Mouse (Mus musculus) left cerebral cortex, postnatal 25 days (tissue): ENCODE measurements at regions not wholly inside any gene's neighbourhood (a gene's known extent, or its start where the extent isn't known, plus 50 kb on each side); places are given as distances from the start of the nearest gene placed in this dataset.
A peak's percentile ranks its signal among the peaks of the same experiment; 100 is the strongest.

Source experiments
- DNase-seq, 2 experiments: peaks; one replicate each; pipeline ENCODE4 v3.0.0; 2022; ENCODE audit warnings: low spot score in 2 of 2, mixed read lengths in 1 of 2
- intact Hi-C: fragments of 180-260 bp; cut with DNase I; formaldehyde crosslinking; loops from one replicate; pipeline ENCODE4 v1.15.1; 2025

DNA sequence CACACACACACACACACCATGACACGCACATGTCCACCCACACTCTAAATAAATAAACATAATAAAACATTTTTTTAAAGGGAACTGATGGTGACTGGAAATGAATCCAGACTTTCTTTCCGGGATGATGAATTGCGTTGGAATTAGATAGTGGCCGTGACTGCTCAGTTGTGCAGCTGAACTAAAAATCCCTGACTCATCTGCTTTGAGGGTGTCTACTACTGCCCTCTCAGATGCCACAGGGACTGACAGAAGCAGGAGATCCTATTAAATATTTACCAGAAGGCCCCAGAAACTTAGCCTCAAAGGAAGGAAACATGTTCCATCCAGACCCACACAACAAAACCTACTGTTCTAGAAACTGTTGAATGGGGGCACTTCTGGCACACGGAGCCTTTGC lies 65.7 kb downstream of the Polr2m start:
- no peak for DNase-seq
- intact Hi-C loops, result no loop called here

DNA sequence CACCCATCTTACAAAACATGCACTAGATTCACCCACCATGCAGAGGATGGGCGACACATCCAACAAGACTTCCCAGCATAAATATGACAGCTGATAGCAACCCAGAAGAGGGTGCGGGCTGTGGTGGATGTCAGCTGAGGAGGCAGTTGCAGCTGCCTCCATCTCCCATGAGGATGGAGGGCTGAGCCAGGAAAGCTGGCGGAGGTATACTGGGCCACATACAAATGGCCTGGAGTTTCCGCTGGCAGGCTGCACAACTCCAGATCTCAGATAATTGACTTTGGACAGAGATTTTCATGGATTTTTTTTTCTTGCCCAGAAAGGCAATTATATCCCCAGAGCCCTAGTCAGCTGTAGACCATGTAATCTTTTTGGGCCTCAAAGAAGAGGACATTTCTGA lies 67.2 kb downstream of the Polr2m start:
- no peak for DNase-seq
- intact Hi-C loops, result no loop called here

DNA sequence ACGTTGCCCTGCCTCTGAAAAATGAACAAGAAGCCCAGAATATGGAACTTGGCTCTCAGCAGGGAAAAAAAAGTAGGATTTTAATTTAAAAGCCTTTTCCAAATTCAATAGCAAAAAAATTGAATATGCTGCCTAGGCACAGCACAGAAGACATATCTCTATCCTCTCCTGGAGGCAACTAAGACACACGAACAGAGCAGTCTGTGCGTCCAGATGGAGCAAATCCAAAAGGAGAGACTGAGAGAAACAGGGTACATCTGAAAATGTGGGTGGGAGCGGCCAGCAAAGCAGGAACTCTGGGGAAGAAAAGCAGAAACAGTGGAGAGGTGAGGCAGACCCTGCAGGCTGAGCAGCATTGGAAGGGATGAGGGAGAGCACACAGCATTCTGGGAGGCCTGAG lies 68.5 kb downstream of the Polr2m start:
- intact Hi-C loops, result no loop called here
- peak; percentile 18 to 41 for DNase-seq

DNA sequence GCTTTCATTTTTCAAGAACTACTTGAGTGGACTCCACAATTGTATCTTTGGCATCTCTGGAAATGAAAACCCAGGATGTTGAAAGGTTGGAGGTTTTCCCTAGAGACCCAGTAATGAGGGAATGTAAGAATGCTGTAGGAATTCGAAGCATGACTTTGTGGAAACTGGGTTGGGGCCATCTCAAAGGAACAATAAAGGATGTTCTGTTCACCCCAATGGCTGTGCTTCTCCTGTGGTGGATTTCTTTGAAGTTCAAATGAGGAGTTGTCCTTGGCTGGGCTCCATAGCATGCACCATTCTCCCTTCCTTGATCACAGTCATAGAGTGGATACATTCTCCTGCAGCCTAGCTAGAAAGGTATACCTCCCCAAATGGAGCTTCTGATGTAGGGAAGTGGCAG lies 74.6 kb downstream of the Polr2m start:
- intact Hi-C loops, result no loop called here
- DNase-seq, result no peak

DNA sequence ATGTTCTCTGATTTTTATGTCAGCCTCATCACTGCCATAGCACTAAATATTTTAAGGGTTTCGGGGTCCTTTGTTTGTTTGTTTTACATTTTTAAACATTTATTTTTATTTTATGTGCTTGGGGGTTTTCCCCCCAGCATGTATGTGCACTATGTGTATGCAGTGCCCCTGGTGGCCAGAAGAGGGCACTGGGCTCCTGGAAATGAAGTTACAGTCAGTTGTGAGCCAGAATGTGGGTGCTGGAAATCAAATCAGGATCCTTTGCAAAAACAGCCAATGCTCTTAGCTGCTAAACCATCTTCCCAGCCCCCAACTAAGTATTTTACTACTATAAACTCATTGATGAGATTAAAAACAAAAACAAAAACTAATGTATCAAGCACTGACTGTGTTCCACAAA lies 75.8 kb downstream of the Polr2m start:
- intact Hi-C loops, result no loop called here
- DNase-seq, result no peak

DNA sequence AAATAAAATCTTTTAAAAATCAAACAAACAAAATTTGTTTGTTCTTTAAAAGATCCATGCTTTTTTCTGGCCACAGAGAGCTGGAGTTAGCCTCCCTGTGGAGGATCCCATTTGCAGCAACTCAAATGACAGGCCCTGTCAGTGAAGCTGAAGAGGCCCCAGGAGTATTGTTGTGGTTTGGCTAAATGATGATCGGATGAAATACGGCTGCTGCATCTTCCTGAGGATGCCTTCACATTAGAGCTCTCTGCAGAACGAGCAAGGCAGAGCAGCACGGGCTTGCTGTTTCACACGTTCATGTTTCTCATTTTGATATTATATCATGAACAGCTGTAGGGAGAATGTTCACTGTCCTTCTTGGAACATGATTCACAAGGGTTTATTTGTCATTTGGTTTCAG lies 76.8 kb downstream of the Polr2m start:
- DNase-seq, result no peak
- intact Hi-C loops, result no loop called here

DNA sequence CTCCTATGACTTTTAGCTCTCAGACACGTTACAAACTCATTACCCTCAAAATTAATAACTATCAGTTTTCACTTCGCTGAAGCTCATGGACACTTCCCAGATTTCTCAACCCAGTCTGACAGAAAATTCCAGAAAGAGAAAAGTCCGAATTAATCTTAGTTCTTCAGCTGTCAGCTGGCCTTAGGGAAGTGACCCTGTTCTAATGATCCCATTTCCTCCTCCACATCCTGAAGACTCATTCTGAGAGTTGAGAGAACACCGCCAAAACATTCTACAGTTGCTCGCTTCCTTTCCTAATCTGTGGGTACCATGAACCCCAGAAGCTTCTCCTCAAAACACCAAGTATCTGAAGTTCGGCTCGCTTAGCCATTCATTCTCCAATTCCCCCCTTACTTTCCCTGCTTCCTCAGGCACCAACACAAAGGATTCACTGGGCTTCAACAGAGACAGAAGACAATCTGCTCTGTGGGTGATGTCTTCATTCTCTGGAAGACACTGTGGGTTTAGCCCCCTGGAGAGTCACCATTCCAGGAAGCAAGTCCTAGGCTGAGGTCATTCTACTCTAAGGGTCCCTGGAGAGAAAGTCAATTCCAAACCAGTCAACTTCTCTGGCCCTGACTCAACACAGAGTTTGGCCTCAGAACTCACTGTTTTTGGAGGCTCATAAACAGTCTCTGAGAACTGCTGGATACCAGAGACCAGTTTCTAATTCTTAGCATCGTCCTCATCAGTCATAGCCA lies 81.2 kb downstream of the Polr2m start:
- DNase-seq, result no peak
- intact Hi-C loops, result no loop called here

DNA sequence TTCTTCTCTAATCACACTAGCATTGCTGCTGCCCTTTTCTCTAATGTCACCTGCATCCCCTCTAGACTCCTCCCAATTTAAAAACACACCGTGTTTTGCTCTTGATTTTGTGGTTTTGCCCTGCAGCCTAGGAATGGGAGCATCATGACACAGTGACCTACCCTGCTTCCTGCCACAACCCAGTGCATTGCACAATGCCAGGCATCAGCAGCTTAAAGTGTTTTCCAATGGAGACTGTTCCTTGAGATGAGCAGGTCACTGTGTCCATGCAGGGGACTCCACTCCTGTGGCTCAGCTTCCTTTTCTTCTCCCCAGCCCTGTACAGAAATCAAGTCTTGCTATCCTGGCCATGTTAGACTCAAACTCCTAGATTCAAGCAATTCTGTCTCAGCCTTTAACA lies 84.1 kb downstream of the Polr2m start:
- intact Hi-C loops, result no loop called here
- DNase-seq, result no peak

DNA sequence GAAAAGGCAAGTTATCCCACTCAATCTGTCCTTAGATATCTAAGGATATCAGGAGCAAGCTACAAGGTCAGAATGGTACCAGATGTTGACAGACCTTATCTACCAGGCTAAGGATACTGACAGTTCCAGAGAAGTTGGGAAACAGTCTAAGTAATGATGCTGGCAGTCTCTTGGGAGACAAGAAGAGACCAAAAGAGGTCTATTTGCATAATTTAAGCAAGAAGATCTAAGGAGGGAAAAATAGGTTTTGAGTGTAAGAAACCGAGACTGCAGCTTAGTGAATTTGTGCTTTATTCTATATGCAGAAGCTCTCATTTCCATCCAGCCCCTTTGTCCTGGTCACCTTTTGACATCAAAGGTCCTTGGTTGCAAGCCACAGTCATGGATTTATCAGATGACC lies 86.4 kb downstream of the Polr2m start:
- no peak for DNase-seq

DNA sequence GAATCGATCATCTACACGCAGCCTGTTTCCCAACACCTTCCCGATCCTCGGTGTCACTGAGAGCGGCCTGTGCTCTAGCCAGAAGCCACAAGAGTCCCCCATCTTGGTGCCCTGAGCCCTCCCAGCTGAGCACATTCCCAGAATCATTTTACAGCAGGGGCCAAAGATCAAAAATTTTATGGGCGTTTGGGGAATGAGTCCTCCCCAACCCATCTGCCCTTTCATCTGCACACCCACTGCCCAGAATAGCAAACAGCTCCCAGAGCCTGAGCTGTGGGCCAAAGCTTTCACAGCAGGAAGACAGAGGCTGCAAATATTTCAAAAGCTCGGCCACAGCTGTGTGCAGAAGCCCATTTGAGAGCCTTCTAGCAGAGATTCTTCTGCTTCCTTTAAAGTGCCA lies 89.0 kb downstream of the Polr2m start:
- intact Hi-C loops, result no loop called here
- no peak for DNase-seq

More for the DNA sequence above, 86.4 kb downstream of the Polr2m start:
- intact Hi-C loops, result no loop called here

DNA sequence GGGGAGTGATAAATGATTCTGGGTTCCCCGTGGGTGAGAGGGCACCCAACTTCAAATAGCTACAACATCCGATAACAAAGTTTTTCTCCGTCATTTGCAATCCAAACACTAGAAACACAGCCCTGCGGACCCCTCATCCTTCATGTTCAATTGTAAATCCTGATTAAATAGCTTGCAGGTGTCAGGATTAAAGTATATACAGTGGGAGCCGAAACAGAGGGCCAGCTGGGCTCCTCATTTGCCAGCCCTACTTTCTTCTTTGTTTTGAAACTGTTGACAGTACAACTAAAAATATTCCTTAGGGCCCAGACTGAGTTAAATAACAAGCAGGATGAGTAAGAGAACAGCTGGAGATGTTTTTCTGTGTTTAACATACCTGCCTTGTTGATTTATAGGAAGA lies 95.5 kb downstream of the Polr2m start:
- DNase-seq, result no peak
- intact Hi-C loops, result no loop called here

DNA sequence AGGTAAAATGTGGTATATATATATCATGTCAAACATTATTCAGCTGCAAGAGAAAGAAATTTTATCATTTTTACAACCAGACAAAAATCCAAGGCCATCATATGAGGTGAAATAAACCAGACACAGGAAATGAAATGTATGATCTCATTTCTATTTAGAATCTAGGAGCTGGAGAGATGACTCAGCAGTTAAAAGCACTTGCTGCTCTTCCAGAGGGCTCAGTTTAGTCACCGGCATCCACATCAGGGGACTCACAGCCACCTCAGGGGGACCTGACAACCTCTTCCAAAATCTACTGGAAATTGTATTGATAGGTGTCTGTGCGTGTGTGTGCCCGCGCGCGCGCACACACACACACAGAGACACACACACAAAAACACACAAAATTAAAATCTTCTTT lies 98.3 kb downstream of the Polr2m start:
- intact Hi-C loops, result no loop called here
- peak in 1 of 2 experiments; percentile 19 for DNase-seq

DNA sequence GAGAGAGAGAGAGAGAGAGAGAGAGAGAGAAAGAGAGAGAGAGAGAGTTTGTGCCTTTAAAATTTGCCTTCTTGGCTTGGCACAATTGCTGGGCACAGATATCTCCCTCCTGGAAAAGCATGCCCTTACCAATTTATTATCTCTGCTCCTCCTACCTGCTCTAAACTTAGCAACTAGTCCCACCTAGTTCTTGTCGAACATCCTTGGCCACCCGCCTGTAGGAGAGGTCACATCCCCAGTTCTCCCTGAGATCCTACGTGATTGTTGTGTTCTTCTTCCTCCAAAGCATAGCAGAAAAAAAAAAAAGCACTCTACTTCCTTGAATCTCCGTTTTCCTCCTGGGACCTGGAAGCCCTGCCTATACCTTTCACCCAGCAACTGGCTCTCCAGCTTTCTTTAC lies 101.8 kb downstream of the Polr2m start:
- no peak for DNase-seq
- intact Hi-C loops, result no loop called here

DNA sequence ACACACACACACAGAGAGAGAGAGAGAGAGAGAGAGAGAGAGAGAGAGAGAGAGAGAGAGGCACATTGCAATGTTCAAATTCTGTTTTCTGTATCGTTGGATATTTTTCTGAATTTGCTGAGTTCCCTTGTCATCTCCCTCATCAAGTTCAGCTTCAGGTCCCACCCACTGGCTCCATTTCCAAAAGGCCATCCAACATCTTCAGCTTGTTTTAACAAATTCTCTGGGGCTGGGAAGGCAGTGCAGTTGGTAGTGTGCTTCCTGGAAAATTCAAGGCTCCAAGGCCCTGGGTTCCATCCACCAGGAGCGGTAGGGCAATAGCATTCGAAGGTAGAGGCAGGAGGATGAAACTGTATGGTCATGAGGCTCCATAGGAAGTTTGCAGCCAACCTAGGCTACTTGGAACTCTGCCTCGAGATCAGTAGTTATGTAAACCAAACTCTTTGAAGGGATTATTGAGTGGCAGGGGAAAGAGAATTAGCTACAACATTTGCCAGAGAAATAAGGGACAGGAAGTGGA lies 105.9 kb downstream of the Polr2m start:
- intact Hi-C loops, result no loop called here
- no peak for DNase-seq

DNA sequence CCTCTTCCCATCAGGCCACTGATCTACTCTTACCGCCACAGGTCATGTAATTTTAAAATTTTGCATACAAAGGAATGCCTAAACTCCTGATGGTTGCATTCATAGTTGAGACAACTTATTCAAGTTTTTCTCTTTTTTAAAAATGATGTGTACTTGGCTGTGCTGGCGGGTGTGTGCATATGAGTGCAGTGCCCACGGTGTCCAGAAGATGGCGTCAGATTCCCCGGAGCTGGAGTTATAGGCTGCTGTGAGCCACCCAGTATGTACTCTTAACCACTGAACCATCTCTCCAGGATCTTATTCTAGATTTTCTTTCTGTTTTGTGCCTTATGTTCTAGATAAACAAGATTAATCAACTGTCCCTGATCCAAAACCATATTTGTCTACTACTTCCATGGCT lies 116.0 kb downstream of the Polr2m start:
- intact Hi-C loops, result no loop called here

DNA sequence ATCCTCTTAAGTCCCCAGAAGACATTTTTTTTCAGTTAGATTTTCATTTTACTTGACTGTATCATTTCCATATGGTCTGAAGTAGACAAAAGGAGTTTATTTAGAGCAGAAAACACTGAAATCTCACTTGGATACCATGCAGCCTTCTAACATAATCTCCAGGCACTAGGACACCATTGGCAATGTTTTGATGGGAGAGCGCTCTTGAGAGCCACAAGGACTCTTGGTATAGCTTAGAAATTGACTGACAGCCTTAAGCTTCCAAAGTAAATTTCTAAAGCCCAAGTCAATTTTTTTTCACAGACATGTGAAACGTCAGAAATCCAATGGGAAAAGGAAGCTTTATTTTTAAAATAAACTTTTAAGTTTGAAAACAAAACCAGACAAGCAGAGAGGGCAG lies 116.5 kb downstream of the Polr2m start:
- intact Hi-C loops, result no loop called here
- DNase-seq, result no peak

More for the DNA sequence above, 116.0 kb downstream of the Polr2m start:
- no peak for DNase-seq

DNA sequence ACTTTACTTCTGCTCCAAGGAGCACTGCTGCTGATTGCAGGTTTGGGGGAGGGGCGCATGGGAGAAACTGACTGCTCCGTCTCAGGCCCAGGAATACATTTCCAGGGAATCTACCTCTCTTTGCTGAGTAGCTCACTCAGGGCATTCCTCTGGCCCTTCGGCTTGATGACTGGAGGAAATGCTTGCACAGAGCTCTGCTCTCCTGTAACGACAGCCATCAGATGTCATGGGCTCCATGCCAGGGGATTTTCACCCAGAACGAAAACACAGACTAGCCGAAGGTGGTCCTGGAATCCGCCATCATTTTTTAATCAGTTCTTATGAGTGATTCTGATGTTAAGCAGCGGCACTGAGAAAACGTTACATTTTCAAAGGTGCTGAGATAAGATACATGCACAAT lies 119.2 kb downstream of the Polr2m start:
- DNase-seq, result no peak
- intact Hi-C loops, result no loop called here

DNA sequence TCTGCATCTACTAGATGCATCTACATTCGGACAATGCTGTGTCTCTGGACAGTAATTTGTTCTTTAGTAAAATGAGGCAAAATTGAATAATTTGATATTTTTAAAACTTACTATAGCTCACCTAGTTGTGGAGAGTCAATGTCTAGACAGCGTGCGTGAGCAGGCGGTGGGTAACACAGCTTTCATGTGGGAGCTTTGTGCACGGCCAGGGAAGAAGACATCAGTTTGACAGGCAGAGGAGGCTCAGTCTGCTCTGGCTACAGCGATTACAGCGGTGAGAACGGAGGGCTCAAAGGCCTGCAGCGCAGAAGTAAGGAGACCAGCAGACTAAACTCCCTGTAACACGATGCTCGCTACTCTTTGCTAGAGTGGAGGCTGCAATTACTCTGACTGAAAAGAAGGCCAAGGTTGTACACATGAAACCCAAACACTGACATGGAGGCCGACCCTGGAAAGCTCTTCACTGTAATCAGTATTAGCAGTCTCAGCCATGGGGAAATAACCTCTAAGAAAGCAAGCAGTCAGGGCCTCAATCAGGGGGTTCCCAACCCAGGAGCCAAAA lies 120.5 kb downstream of the Polr2m start:
- intact Hi-C loops, result no loop called here
- DNase-seq, result no peak

DNA sequence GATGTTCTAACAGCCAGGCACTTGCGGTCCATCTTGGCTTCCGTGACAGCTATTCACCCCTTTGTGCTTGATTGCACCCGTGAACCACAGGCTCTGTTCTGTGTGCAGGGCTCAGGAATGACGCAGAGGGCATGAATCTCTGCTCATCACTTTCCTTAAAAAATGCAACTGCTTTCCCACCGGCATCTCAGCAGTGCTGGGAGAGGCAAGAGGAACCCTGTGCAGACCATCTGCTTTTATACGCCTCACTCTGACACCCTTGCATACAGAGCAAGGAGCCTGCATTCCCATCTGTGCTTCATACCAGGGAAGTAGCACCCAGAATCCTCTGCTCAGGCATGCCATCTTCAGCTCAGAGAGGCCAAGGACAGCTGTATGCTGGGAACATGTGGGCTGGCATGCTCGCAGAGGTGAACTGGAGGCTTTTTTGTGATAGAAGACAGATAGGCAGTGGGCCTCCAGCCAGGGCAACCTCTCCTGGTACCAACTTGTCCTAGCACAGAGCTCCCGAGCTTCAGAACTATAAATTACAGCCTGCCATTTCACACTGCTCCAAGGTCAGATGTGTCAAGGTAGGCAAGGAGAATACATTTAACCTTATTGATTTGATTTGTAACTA lies 121.6 kb downstream of the Polr2m start:
- DNase-seq, result peak in 1 of 2 experiments; percentile 61
- intact Hi-C loops, result no loop called here

DNA sequence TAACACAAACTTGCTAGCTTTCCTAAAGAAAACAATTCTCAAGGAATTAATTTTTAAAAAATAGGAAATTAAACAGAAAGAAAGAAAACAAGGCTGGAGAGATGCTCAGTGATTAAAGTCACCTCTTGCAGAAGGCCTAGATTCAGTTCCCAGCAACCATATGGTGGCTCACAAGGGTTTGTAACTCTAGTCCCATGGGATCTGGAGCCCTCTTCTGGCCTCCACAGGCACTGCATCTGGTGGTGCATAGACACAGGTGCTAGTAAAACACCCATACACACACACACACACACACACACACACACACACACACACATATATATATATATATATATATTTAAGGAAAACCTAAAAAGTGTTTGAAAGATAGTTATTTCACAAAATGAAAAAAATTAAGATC lies 123.3 kb downstream of the Polr2m start:
- DNase-seq, result no peak
- intact Hi-C loops, result no loop called here

DNA sequence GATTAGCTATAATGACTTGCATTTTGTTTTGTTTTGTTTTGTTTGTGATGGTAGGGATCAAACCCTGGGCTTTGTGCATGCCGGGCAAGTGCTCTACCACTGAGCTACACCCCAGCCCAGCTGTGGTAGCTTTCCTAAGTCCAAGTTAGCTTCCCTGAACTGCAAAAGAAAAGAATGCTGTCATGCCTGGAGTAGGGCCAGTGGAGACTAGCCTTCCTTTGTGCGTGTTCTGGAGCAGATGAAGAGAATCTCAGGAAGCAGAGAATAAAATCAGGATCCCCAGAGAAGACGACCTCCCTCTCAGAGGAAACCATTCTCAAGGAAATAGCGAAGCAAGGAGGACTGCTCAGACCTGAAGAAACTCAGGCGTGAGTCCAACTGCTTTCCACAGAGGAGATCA lies 123.8 kb downstream of the Polr2m start:
- DNase-seq, result no peak
- intact Hi-C loops, result no loop called here
